Mouse (Mus musculus): ENCODE data around the gene Prc1.

DNA sequence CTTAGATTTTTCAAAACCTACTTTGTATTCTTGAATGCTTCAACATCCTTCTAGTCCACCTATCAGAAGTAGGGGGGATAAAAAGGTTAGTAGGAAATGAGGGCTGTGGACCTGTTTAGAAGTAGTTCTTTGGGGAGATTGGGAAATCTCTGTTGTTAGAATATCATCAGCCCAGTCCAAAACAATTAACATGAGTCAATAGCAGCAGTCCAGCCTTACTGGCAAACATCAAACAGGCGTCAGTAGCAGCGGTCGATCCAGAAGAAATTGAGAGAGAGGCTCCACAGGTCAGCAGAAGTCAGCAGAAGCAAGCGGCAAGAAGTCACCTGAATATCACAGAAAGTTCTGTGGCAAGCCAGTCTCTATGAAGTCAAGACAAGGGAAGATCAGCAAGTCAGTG is 49.4 kb upstream of the Prc1 start:
- TF ChIP-seq CTCF (IDR thresholded peaks at IDR 0.05; ENCODE audit: borderline replicate concordance, control insufficient read depth, extremely low read depth, insufficient read depth, low read length, poor library complexity) (no peak), POLR2A (IDR thresholded peaks at IDR 0.05; ENCODE audit: control insufficient read depth, extremely low read depth, insufficient read depth, low read length, poor library complexity) (no peak)

Data from thymus, adult 2 months (tissue).